Mouse (Mus musculus) testis, adult 2 months (tissue): Measurements from ENCODE around the gene Vkorc1. TPM values are rescaled to one million over a fixed set of nuclear protein-coding genes. Genes with fewer than 3 reads are reported as not detected.

Source experiments
- H3K27ac ChIP-seq: fragments of 200-500 bp; 2 replicates; pipeline ENCODE4 v1.5.1; 2012; ENCODE audit warnings: low read depth, low read length; ENCODE audit not compliant: control insufficient read depth, insufficient read depth
- H3K27me3 ChIP-seq: fragments of 200-500 bp; 2 replicates; pipeline ENCODE4 v1.6.1; 2012; ENCODE audit warnings: mild to moderate bottlenecking, low read length, moderate library complexity; ENCODE audit not compliant: control insufficient read depth, insufficient read depth
- H3K36me3 ChIP-seq: fragments of 200-500 bp; 2 replicates; pipeline ENCODE4 v1.6.1; 2012; ENCODE audit warnings: mild to moderate bottlenecking, low read length; ENCODE audit not compliant: control insufficient read depth, insufficient read depth
- H3K4me1 ChIP-seq: fragments of 200-500 bp; 2 replicates; pipeline ENCODE4 v1.6.1; 2012; ENCODE audit warnings: low read length; ENCODE audit not compliant: control insufficient read depth, insufficient read depth
- H3K4me3 ChIP-seq: fragments of 200-500 bp; 2 replicates; pipeline ENCODE4 v1.5.1; 2012; ENCODE audit warnings: low read depth, mild to moderate bottlenecking, low read length, moderate library complexity, mixed read lengths; ENCODE audit not compliant: control insufficient read depth
- CTCF ChIP-seq: fragments of 200-500 bp; IDR thresholded peaks from 2 replicates; pipeline ENCODE4 v1.5.1; 2012; ENCODE audit warnings: low read depth, mild to moderate bottlenecking, inconsistent platforms, low read length, moderate library complexity; ENCODE audit not compliant: control insufficient read depth, insufficient read depth, insufficient replicate concordance
- POLR2A ChIP-seq: fragments of 200-500 bp; IDR thresholded peaks from 2 replicates; pipeline ENCODE4 v1.6.1; 2012; ENCODE audit warnings: low read depth, mild to moderate bottlenecking, inconsistent platforms, low read length, moderate library complexity; ENCODE audit not compliant: control insufficient read depth
- polyA plus RNA-seq: library from polyadenylated mRNA; depleted of rRNA; stranded (reverse); fragments of >200 nt; gene quantifications from 2 replicates; pipeline ENCODE4 v1.2.3, GENCODE M21; 2012

The Vkorc1 gene
- polyA plus RNA-seq, 1 experiment, result 39.0 TPM

GRCm38 (mm10) chr7:127923714-127924113, 28.3 kb upstream of the Vkorc1 start:
- Histone ChIP-seq H3K4me1 (peaks cover 7% of the 10 kb centered on the region), H3K36me3 (peaks cover 2% of the 10 kb centered on the region), H3K4me3 (no peak overlapping the region), H3K27ac (no peak overlapping the region), H3K27me3 (no peaks in the 10 kb centered on the region)
- TF ChIP-seq CTCF (no peak), POLR2A (no peak)

GRCm38 (mm10) chr7:127922451-127923275, 27.2 kb upstream of the Vkorc1 start:
- no peak for TF ChIP-seq CTCF
- no peak for TF ChIP-seq POLR2A
- H3K27me3 ChIP-seq, result no peaks in the 10 kb centered on the region
- peaks cover 2% of the 10 kb centered on the region for H3K36me3 ChIP-seq
- H3K4me1 ChIP-seq, result peaks cover 5% of the 10 kb centered on the region
- H3K4me3 ChIP-seq, result no peak overlapping the region
- H3K27ac ChIP-seq, result no peak overlapping the region

DNA sequence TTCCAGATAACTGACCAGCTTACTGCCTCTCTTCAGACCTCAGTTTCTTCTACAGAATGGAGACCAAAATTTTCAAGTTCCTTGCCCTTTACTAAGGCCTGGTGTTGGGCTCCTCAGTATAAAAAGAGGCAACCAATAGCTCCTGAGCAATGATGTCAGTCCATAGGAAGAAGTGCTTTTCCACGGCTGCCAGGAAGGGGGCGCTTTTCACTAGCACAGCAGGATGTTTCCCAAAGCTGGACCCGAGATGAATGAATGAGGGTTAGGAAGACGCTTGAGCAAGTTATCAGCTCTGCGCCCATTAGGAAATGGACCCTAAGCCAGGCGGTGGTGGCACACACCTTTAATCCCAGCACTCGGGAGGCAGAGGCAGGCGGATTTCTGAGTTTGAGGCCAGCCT, 26.1 kb upstream of the Vkorc1 start:
- peaks cover 2% of the 10 kb centered on the region for H3K36me3 ChIP-seq
- no peak for TF ChIP-seq CTCF
- no peak for TF ChIP-seq POLR2A
- no peaks in the 10 kb centered on the region for H3K27me3 ChIP-seq
- H3K4me3 ChIP-seq, result no peak overlapping the region
- H3K27ac ChIP-seq, result no peak overlapping the region
- peaks cover 5% of the 10 kb centered on the region for H3K4me1 ChIP-seq

- Histone ChIP-seq H3K36me3 (peaks cover 1% of the 10 kb centered on the region), H3K4me1 (peaks cover 5% of the 10 kb centered on the region), H3K27me3 (no peaks in the 10 kb centered on the region), H3K4me3 (no peak overlapping the region), H3K27ac (no peak overlapping the region)
- no peak for TF ChIP-seq POLR2A
- TF ChIP-seq CTCF, result peak; percentile 1; the same call in 1 of the 2 replicates
These were observed 23.9 kb upstream of the Vkorc1 start for GRCm38 (mm10) chr7:127919290-127919689.

- no peak for TF ChIP-seq CTCF
- no peak for TF ChIP-seq POLR2A
- peaks cover 1% of the 10 kb centered on the region; the same call in 1 of the 2 replicates for H3K36me3 ChIP-seq
- H3K4me3 ChIP-seq, result no peak overlapping the region
- no peaks in the 10 kb centered on the region for H3K27me3 ChIP-seq
- no peaks in the 10 kb centered on the region for H3K4me1 ChIP-seq
- no peak overlapping the region for H3K27ac ChIP-seq
These were observed 22.8 kb upstream of the Vkorc1 start for GRCm38 (mm10) chr7:127918203-127918602.

DNA sequence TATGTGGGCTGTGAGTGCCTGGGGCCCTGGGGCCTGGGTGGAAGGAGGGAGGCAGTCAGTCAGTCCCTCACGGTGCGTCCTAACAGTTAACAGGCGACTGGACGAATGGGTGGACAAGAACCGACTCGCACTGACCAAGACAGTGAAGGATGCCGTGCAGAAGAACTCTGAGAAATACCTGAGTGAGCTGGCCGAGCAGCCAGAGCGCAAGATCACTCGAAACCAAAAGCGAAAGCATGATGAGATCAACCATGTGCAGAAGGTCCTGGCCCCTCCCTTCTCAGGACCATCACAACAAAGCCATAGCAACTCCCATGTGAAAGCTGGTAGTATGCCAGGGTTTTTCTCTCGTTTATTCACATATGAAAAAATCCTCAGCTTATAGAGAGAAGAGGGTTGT, 19.9 kb upstream of the Vkorc1 start:
- Histone ChIP-seq H3K4me1 (no peaks in the 10 kb centered on the region), H3K27ac (no peak overlapping the region), H3K36me3 (peaks cover 1% of the 10 kb centered on the region; the same call in 1 of the 2 replicates), H3K27me3 (no peaks in the 10 kb centered on the region), H3K4me3 (no peak overlapping the region)
- TF ChIP-seq POLR2A, result no peak
- TF ChIP-seq CTCF, result no peak

DNA sequence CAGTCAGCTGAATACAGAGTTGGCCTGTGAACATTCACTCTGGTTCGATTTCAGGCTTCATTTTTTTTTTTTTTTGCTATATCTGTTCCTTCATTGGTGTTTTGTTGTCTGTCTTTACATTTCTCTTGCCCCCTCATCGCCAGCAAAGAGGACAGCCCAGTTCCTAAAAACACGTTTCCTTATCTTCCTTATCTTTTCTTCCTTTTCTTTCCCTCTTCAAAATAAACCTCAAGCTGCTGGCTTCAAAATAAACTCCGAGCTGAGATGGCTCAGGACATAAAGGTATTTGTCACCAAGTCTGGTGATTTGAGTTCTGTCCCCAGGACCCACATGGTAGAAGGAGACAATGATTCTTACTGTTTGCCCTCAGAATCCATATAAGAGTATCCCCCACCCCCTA, 17.5 kb upstream of the Vkorc1 start:
- peaks cover 1% of the 10 kb centered on the region; the same call in 1 of the 2 replicates for H3K36me3 ChIP-seq
- H3K27ac ChIP-seq, result peak overlapping the region; percentile 13; the same call in 1 of the 2 replicates
- no peaks in the 10 kb centered on the region for H3K27me3 ChIP-seq
- no peaks in the 10 kb centered on the region for H3K4me1 ChIP-seq
- peak overlapping the region; percentile 92 for H3K4me3 ChIP-seq
- TF ChIP-seq CTCF (no peak), POLR2A (no peak)
